Mouse (Mus musculus): ENCODE results near the gene Gpr157.

Gpr157 gene

GRCm38 (mm10) chr4:150109636-150110035 lies 22.5 kb downstream of the Gpr157 start:
- no peak for DNase-seq (ENCODE audit: low spot score)

- no peak for DNase-seq (ENCODE audit: low spot score)
Observed at GRCm38 (mm10) chr4:150110373-150110772, 23.2 kb downstream of the Gpr157 start.

DNA sequence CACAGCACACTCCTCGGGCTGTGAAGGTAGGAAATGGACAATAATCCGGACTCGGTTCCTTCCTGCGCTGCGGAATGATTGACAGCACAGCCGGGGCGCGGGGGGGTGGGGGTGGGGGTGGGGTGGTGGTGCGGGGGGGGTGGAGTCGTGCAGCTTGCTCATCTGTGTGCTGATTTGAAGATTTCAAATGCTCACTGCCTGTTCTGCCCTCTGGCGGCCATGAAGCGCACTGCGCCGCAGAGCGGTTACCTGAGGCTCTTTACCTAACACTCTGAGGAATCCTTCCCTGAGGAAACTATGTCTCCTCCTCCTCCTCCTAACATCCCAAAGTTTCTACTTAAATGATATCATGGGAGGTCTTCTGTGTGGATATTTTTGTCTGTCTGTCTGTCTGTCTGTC lies 25.7 kb downstream of the Gpr157 start:
- DNase-seq (ENCODE audit: low spot score), result peak; percentile 76

- DNase-seq (ENCODE audit: low spot score), result no peak
Observed at GRCm38 (mm10) chr4:150114505-150115061, 27.4 kb downstream of the Gpr157 start.

GRCm38 (mm10) chr4:150117311-150117710 lies 30.1 kb downstream of the Gpr157 start:
- no peak for DNase-seq (ENCODE audit: low spot score)

DNA sequence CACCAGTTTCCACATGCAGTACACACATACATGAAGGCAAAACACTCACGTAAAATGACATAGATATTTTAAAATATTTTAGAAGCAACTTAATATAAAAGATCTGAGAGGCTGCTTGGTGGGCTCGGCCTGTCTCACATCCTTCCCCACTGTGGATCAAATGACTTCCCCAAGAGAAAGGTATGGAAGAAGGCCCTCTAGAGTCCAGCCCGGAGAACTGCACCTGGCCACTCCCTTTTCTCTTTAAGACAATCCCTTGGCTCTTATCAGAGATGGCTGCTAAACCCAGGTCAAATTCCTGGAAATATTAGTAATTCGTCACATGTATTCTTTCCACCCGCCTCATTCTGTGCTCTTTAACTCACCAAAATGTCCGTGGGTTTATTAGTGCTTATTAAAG lies 31.0 kb downstream of the Gpr157 start:
- DNase-seq (ENCODE audit: low spot score), result no peak

GRCm38 (mm10) chr4:150119055-150119454 lies 31.9 kb downstream of the Gpr157 start, which contains the start of gene Slc2a5:
Gene Slc2a5, plus strand, starts transcription at chr4:150119283.
- no peak for DNase-seq (ENCODE audit: low spot score)

GRCm38 (mm10) chr4:150119640-150120039 lies 32.5 kb downstream of the Gpr157 start:
- no peak for DNase-seq (ENCODE audit: low spot score)

- DNase-seq (ENCODE audit: low spot score), result no peak
Observed at GRCm38 (mm10) chr4:150120173-150120833, 33.1 kb downstream of the Gpr157 start.

DNA sequence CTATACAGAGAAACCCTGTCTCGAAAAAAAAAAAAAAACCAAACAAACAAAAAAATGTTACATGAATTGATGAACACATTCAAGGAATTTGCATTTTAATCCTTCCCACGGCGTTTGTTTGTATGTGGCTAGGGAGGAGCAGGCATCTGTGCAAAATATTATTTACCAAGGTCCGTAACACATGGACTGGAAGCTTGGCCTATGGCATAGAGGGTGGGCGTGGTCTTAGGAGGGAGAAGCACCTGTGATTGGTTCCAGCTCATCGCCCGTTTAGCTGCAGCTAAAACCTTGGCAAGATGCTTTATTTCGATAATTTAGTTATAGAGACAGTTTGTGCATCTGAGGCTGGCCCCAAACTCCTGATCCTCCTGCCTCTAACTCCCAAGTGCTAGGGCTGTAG lies 34.3 kb downstream of the Gpr157 start:
- DNase-seq (ENCODE audit: low spot score), result no peak

DNA sequence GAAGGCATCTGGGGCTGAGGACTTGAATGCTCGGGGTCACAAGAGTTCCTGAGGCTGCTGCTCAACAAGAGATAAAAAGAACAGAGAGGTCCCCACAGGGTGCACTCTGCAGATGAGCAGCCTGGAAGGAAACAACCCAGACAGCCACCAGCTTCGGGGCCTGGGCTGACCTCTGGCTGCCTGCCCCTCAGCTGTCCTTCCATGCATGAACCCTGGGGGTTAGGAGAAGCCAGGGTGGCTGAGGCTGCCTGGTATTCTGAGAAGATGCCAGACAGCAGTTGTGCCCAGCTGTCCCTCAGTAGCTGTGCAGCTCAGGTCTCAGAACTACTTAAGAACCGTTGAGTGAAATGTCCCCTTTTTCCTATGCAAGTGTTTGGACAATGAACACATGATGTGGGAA lies 35.3 kb downstream of the Gpr157 start:
- DNase-seq (ENCODE audit: low spot score), result no peak

DNA sequence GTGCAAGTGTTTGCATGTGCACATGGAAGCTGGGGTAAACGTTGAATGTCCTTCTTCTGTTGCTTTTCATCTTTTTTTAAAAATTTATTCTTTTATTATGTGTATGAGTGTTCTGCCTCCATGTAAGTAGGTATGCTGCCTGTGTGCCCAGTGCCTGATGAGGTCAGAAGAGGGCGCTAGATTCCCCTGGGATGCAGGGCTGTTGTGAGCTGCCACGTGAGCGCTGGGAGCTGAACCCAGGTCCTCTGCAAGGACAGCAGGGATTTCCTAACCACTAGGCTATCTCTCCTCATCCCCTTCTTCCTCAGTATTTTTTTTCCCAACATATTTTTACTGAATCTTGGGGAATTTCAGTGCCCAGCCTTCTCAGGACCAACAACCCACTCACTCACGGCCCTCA lies 39.2 kb downstream of the Gpr157 start:
- DNase-seq (ENCODE audit: low spot score), result no peak

GRCm38 (mm10) chr4:150127894-150128293 lies 40.7 kb downstream of the Gpr157 start:
- DNase-seq (ENCODE audit: low spot score), result no peak

DNA sequence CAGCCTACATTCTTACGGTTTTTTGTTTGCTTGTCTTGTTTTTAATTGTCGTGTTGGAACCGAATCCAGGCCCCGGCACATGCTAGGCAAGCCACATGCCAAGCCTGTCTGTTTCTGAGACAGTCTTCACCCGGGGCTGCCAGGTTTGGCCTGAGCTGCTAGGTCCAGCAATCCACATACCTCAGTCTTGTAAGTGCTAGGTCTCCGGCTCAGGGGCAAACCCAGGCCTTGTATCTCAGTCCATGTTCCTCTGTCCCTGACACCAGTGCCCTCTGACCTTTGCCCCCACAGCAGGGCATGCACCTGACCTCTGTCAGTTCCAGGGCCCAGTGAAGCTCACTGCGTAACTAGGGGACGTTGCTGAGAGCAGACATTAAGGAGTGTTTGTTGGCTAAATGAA lies 41.4 kb downstream of the Gpr157 start:
- no peak for DNase-seq (ENCODE audit: low spot score)

DNA sequence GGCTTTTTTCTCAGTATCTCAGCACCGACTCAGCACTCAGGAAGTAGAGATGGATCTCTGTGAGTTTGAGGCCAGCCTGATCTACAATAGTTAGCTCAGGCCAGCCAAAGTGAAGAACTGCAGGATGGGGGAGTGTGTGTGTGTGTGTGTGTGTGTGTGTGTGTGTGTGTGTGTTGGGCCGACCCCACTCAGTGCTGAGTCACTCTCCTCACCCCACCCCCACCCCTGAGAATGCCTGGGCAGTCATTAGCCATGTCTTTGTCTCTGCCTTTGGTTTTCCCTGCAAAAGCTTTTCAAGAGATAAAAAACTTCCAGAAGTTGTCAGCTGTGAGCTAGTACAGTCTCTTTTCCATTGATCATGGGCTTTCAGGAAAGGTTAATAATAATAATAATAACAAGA lies 43.5 kb downstream of the Gpr157 start:
- DNase-seq (ENCODE audit: low spot score), result no peak

DNA sequence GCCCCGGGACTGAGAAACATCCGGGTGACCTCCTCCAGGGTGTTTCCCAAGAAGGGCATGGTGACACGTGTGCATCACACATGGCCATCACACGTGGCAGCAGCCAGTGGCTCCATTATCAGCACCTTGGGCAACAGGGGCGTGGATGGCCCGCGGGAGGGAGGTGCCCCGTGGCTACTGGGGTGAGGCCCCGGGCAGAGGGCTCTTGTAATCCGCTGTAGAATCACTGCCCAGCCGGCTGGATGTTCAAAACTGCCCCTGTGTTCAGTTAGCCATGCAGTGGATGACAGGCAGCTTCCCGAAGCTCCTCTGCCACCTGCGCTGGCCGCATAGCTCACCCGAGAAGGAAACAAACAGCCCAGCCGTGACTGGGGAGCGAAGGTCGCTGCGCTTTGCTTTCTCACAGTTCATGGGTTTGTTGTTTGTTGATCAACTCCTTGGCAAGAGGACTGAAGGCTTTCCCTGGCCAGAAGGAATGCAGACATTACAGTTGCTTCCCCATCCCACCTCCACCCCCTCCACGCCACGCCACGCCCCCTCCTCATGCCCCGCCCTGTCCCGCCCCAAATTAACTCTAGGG lies 45.6 kb downstream of the Gpr157 start:
- DNase-seq (ENCODE audit: low spot score), result peak; percentile 13

DNA sequence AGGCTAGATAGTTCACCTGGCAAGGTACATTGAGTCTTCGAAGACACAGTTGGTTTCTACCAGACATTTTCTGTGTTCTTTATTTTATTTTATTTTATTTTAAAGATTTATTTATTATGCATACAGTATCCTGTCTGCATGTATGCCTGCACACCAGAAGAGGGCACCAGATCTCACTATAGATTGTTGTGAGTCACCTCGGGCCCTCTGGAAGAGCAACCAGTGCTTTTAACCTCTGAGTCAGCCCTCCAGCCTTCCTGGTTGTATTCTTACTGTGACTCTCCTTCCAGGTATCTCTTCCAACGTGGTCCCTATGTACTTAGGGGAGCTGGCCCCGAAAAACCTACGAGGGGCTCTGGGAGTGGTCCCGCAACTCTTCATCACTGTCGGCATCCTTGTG lies 48.1 kb downstream of the Gpr157 start:
- DNase-seq (ENCODE audit: low spot score), result no peak

DNA sequence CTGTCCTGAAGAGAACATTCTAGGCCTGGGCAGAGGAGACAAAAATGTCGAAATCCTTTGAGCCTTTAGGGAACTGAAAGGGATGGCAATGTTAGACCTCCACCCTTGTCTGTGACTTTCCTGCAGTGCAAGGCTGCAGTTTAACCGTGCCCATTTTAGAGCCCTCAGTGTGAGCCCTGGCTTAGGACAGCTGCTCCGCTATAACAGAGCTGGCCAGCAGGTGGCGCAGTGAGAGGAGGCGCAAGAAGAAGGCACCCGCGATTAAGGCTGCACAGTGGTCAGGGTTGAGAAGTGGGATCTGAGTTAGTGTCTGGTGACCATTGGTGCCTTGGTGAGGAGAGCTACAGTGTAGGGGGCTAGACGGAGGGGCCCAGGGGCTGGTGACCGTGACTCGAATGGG lies 49.5 kb downstream of the Gpr157 start:
- peak; percentile 79 for DNase-seq (ENCODE audit: low spot score)

- no peak for DNase-seq (ENCODE audit: low spot score)
Observed at GRCm38 (mm10) chr4:150137368-150138083, 50.4 kb downstream of the Gpr157 start.

DNA sequence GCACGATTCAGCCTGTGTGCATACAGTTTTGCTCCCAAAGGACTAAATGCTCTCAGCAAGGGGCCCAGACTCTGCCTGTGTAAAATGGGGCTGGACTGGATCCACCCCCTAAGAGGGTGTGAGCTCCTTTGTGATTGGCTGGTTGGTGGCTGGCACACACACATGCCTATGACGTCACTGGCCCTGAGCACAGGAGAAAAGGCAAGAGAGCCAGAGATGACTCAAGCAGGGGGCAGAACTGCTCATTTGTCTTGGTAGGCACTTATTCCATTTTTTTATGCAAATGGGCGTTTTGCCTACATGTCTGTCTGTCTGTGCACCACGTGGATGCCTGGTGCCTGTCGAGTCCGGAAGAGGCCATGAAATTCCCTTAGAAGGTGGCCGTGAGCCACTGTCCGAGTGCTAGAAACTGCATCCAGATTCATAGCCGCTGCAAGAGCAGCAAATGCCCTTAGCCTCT lies 50.9 kb downstream of the Gpr157 start:
- peak; percentile 49 for DNase-seq (ENCODE audit: low spot score)

GRCm38 (mm10) chr4:150139090-150139489 lies 51.9 kb downstream of the Gpr157 start:
- DNase-seq (ENCODE audit: low spot score), result no peak

GRCm38 (mm10) chr4:150140346-150140745 lies 53.2 kb downstream of the Gpr157 start:
- no peak for DNase-seq (ENCODE audit: low spot score)

GRCm38 (mm10) chr4:150144242-150144641 lies 57.1 kb downstream of the Gpr157 start:
- DNase-seq (ENCODE audit: low spot score), result no peak
